Mouse (Mus musculus) bone marrow, adult 2 months (tissue): ENCODE measurements around the gene Prickle2. TPM values are rescaled to one million over a fixed set of nuclear protein-coding genes. Genes with fewer than 3 reads are reported as not detected.

Source experiments
- H3K27ac ChIP-seq: fragments of 200-500 bp; 2 replicates; pipeline ENCODE4 v1.5.1; 2012; ENCODE audit warnings: low read depth, mild to moderate bottlenecking, control low read depth, inconsistent platforms, low read length; ENCODE audit not compliant: control insufficient read depth, poor library complexity, insufficient read depth
- H3K4me1 ChIP-seq: fragments of 200-500 bp; 2 replicates; pipeline ENCODE4 v1.6.1; 2011; ENCODE audit warnings: low read length; ENCODE audit not compliant: control insufficient read depth, insufficient read depth
- H3K4me3 ChIP-seq: fragments of 200-500 bp; replicated peaks from 2 replicates; pipeline ENCODE3; 2011; ENCODE audit warnings: mild to moderate bottlenecking, low read depth, low read length, control low read depth; ENCODE audit not compliant: control insufficient read depth
- CTCF ChIP-seq: fragments of 200-500 bp; IDR thresholded peaks from 2 replicates; pipeline ENCODE4 v1.5.1; 2011; ENCODE audit warnings: low read length, control low read depth; ENCODE audit not compliant: control insufficient read depth, insufficient read depth
- POLR2A ChIP-seq: fragments of 200-500 bp; IDR thresholded peaks from 2 replicates; pipeline ENCODE4 v1.6.1; 2011; ENCODE audit warnings: low read depth, mild to moderate bottlenecking, control low read depth, low read length, borderline replicate concordance; ENCODE audit not compliant: control insufficient read depth
- WGBS: fragments of 180-500 bp; shearing (Covaris S2); methylation state at CpG from one replicate; pipeline ENCODE4 v1.1.7; 2018; 5-methylcytosine and 5-hydroxymethylcytosine counted together
- polyA plus RNA-seq: library from polyadenylated mRNA; stranded (reverse); fragments of >200 nt; gene quantifications from 2 replicates; pipeline ENCODE4 v1.2.4, GENCODE M21; 2011; ENCODE audit warnings: low replicate concordance; ENCODE audit not compliant: missing spikeins, insufficient read depth, insufficient read length

The Prickle2 gene
- 7.2 and 19.2 TPM in 2 replicates for polyA plus RNA-seq

GRCm38 (mm10) chr6:92706145-92706466 lies at the start of gene Prickle2:
Gene Prickle2 (minus strand): TSS chr6:92706155.
- H3K4me3 ChIP-seq = no peak within 1 kb of the TSS
- H3K4me1 ChIP-seq = no peaks in the 10 kb centered on the region
- no peak within 1 kb of the TSS for H3K27ac ChIP-seq
- no peak for TF ChIP-seq POLR2A
- TF ChIP-seq CTCF = no peak
- 1% methylated on average over 22 of the region's 24 CpGs for WGBS

GRCm38 (mm10) chr6:92752737-92753136 lies 46.8 kb upstream of the Prickle2 start:
- no peak overlapping the region for H3K4me3 ChIP-seq
- WGBS = 88% methylated on average over 2 of the region's 2 CpGs
- H3K27ac ChIP-seq = no peak overlapping the region
- no peaks in the 10 kb centered on the region for H3K4me1 ChIP-seq
- TF ChIP-seq POLR2A (no peak), CTCF (no peak)

GRCm38 (mm10) chr6:92749420-92749819 lies 43.5 kb upstream of the Prickle2 start:
- Histone ChIP-seq H3K27ac (no peak overlapping the region), H3K4me3 (no peak overlapping the region), H3K4me1 (no peaks in the 10 kb centered on the region)
- 66% methylated on average over 4 of the region's 4 CpGs for WGBS
- TF ChIP-seq POLR2A = no peak
- no peak for TF ChIP-seq CTCF

- H3K4me3 ChIP-seq = no peak overlapping the region
- 19% methylated on average over 11 of the region's 11 CpGs for WGBS
- no peaks in the 10 kb centered on the region for H3K4me1 ChIP-seq
- H3K27ac ChIP-seq = no peak overlapping the region
- peak; percentile 3; the same call in 1 of the 2 replicates for TF ChIP-seq CTCF
- TF ChIP-seq POLR2A = no peak
Measured at GRCm38 (mm10) chr6:92743605-92744004, 37.6 kb upstream of the Prickle2 start.

GRCm38 (mm10) chr6:92737116-92737515 lies 31.2 kb upstream of the Prickle2 start:
- 36% methylated on average over 1 of the region's 1 CpGs for WGBS
- TF ChIP-seq CTCF (no peak), POLR2A (no peak)
- no peak overlapping the region for H3K4me3 ChIP-seq
- no peak overlapping the region for H3K27ac ChIP-seq
- no peaks in the 10 kb centered on the region for H3K4me1 ChIP-seq

GRCm38 (mm10) chr6:92733651-92734050 lies 27.7 kb upstream of the Prickle2 start:
- Histone ChIP-seq H3K4me3 (no peak overlapping the region), H3K4me1 (no peaks in the 10 kb centered on the region), H3K27ac (no peak overlapping the region)
- no peak for TF ChIP-seq CTCF

GRCm38 (mm10) chr6:92728514-92728913 lies 22.6 kb upstream of the Prickle2 start:
- WGBS = 46% methylated on average over 7 of the region's 7 CpGs
- H3K27ac ChIP-seq = no peak overlapping the region
- H3K4me1 ChIP-seq = no peaks in the 10 kb centered on the region
- no peak for TF ChIP-seq POLR2A
- TF ChIP-seq CTCF = no peak
- no peak overlapping the region for H3K4me3 ChIP-seq

GRCm38 (mm10) chr6:92728084-92728483 lies 22.1 kb upstream of the Prickle2 start:
- H3K4me3 ChIP-seq = no peak overlapping the region
- H3K4me1 ChIP-seq = no peaks in the 10 kb centered on the region
- no peak overlapping the region for H3K27ac ChIP-seq
- TF ChIP-seq CTCF = peak; percentile 47
- no peak for TF ChIP-seq POLR2A
- WGBS = 5% methylated on average over 10 of the region's 10 CpGs

- no peak overlapping the region for H3K4me3 ChIP-seq
- TF ChIP-seq POLR2A (no peak), CTCF (no peak)
- WGBS = 38% methylated on average over 7 of the region's 7 CpGs
- H3K4me1 ChIP-seq = no peaks in the 10 kb centered on the region
- no peak overlapping the region for H3K27ac ChIP-seq
Measured at GRCm38 (mm10) chr6:92727351-92727986, 21.5 kb upstream of the Prickle2 start.
